Mouse (Mus musculus) T-helper 2 cell (primary cell): ENCODE measurements around the gene Fxyd5.

ENCODE experiments used
- in situ Hi-C: fragments of 300-600 bp; cut with MboI, MseI; formaldehyde crosslinking; loops from one replicate; pipeline ENCODE4 v1.15.1; 2025; ENCODE audit warnings: high pct_unique_total_duplicates

Gene Fxyd5

DNA sequence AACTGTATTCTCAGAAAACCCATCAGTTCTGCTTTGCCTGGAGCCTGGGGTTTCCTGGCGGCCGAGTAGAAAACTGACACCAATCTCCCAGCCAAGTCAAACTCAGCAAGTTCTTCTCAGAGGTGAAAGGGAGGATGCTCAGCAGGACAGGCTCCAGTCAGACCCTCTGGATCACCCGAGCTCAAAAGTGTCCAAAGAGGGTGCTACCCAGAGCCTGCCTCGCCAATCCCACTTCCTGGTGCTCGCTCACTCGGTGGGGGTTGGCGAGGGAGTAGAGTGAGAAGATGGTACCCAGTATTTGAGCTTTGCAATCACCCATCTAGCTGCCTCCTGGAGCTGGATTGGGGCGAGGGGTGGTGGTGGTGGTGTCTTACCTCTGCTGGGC lies 1.3 kb downstream of the Fxyd5 start:
- in situ Hi-C loops: no loop called here

DNA sequence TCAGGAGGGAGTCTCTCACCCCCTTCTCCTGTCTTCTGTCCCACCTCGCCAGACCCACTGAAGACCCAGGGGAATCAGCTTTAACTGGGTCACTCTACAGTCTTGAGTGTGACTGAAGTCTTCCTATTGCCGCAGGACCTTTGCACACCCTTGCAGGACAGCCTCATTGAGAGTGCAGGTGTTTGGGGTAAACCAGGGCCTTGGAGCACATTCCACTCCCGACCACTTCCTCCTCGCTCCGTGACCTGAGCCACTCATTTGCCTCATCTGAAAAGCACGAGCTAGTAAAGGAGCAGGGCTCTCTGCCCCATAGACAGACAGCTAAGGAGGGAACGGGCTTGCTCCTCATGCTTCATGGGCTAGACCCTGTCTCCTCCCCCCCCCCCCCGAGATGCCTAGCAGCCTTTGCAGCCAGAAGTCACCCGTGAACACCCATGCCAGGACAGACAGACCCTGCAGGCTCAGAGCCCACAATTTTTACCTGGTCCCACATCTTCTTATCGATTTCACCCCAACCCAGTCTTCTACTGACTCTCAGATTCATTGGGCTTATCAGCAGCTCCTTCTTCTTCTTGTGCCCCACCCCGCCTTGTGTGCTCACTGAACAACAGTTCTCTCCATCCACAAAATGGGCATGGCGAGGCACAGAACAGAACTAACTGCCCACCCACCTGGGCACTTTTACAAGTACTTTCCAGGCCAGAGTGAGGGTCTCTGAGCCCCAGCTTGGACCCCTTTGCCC lies 1.8 kb downstream of the Fxyd5 start:
- in situ Hi-C loops: no loop called here

DNA sequence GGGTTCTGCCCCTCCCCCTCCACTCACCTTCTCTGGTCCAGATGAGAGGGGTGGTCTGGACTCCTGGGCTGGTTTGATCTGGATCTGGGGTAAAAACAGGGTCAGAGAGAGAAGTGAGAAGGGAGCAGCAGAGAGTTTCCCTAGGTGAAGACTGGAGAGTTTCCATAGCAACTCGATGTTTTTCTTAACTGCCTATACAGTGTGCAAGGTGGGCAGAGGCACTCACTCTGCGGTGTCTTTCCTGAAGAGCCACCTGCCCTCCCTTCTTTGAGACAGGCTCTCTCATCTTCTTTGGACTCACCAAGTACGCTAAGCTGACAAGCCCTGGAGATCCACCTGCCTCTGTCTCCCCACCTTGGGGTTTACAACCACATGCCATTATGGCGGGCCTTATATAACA lies 3.3 kb downstream of the Fxyd5 start:
- in situ Hi-C loops: no loop called here

- in situ Hi-C loops: no loop called here
These were observed 4.6 kb downstream of the Fxyd5 start for GRCm38 (mm10) chr7:31037675-31038074.

DNA sequence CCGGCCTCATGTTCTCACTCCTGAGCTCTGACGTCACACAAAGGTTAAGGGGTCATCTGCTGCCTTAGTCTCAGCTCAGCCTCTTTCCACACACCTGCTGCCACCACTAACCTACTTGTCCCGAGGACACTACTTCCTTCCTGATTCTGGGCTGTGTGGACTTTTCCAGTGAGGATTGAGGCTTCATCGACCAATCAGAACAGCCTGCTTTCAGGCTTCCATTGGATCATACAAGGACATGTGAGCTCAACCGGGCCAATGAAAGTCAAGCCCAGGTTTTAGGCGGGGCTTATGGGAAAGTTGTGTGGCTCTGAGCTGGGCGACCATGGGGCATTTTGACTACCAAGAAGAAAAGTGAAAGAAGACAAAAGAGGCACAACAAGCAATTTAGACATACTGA lies 5.4 kb downstream of the Fxyd5 start:
- in situ Hi-C loops: no loop called here

- in situ Hi-C loops: no loop called here
These were observed 7.0 kb downstream of the Fxyd5 start for GRCm38 (mm10) chr7:31035291-31035690.

GRCm38 (mm10) chr7:31034789-31035188 lies 7.5 kb downstream of the Fxyd5 start:
- in situ Hi-C loops: no loop called here

DNA sequence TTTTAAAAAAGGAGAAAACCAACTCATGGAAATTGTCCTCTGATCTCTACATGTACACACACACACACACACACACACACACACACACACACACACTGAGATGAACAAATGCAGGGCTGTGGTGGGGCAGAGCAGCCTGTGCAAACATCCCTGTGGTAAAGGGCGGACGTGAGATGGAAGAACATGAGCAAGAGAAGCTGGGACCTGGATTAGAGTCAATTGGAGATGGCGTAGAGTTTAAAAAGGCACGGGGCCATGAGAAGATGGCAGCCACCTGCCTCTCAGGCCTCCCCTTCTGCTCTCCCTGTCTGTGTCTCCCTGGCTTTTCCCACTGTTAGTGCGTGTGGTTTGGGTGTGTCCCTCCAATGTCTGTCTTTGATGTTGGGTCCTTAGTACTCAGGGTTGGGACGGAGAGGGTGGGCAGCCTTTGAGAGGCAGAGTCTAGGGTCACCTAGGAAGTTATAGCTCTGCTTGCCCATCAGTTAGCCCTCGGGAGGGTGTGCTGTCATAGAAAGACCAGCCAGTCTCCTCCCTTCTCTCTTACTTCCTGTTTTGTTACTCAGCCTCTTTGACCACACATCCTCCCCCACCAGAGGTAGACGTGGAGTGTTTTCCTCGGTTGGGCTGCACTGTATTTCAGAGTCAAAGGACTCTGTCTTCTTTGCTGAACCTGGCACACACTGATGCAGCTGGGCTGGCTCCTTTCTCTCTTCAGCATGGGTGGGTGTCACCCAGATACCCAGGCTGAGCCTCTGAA lies 8.7 kb downstream of the Fxyd5 start:
- in situ Hi-C loops: no loop called here

GRCm38 (mm10) chr7:31031731-31032130 lies 10.6 kb downstream of the Fxyd5 start:
- in situ Hi-C loops: no loop called here

DNA sequence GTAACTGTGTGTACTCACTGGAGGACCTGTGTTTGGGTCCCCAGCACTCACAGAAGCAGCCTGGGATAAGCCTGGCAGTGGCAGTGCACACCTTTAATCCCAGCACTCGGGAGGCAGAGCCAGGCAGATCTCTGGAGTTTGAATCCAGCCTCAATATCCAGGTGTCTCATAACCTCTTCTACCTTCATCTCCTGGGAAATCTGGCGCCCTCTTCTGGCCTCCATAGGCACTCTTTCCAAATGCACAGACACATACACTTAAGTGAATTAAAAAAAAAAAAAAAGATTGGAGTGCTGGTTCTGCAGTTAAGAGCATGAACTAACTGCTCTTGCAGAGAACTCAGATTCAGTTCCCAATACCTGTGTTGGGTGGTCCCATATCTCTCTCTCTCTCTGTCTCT lies 11.6 kb downstream of the Fxyd5 start:
- in situ Hi-C loops: no loop called here

GRCm38 (mm10) chr7:31028609-31029008 lies 13.7 kb downstream of the Fxyd5 start:
- in situ Hi-C loops: no loop called here

GRCm38 (mm10) chr7:31017104-31017901 lies 25.0 kb downstream of the Fxyd5 start:
- in situ Hi-C loops: no loop called here

DNA sequence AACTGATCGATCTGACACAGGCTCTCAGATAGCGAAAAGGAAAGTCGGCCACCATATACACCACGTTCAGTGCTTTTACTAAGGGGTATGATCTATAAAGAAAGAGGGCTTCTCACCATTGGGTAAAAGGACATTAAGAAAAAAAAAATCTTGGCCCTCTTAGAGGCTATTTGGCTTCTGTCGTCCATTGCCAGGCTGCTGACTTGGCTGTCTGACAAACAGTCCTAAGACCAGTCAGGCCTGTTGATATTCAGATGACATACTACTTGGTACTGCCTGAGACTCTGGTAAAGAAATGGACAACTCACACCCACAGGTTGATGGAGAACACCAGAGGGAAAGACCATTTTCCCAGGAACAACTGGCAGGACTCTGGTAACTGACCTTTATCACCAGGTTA lies 29.3 kb downstream of the Fxyd5 start:
- in situ Hi-C loops: no loop called here

GRCm38 (mm10) chr7:31008889-31009288 lies 33.4 kb downstream of the Fxyd5 start:
- in situ Hi-C loops: no loop called here

GRCm38 (mm10) chr7:31008175-31008574 lies 34.1 kb downstream of the Fxyd5 start:
- in situ Hi-C loops: no loop called here

- in situ Hi-C loops: no loop called here
These were observed 34.5 kb downstream of the Fxyd5 start for GRCm38 (mm10) chr7:31007775-31008174.

DNA sequence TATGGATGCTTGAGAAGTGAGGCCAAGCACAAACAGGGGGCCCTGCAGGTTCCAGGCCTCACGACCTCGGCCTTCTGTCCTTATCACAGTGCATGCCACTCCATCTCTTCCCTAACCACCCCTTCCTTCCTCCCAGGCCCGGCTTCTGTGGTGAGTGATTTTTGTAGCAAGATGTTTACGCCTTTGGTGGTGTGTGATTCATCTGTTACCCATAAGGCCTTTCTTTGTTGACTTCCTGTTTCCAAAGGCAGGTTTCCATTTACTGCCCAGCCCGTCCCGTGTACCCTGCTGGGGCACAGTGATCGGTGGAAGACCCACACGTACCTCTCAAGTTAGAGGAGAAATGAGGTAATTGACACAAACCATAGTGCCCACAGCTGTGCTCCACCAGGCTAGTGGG lies 39.6 kb downstream of the Fxyd5 start:
- in situ Hi-C loops: no loop called here

- in situ Hi-C loops: no loop called here
These were observed 41.7 kb downstream of the Fxyd5 start for GRCm38 (mm10) chr7:31000505-31001020.

- in situ Hi-C loops: no loop called here
These were observed 45.8 kb downstream of the Fxyd5 start for GRCm38 (mm10) chr7:30996491-30996890.

GRCm38 (mm10) chr7:30993986-30994385 lies 48.3 kb downstream of the Fxyd5 start:
- in situ Hi-C loops: no loop called here

GRCm38 (mm10) chr7:30992148-30992547 lies 50.1 kb downstream of the Fxyd5 start:
- in situ Hi-C loops: no loop called here

DNA sequence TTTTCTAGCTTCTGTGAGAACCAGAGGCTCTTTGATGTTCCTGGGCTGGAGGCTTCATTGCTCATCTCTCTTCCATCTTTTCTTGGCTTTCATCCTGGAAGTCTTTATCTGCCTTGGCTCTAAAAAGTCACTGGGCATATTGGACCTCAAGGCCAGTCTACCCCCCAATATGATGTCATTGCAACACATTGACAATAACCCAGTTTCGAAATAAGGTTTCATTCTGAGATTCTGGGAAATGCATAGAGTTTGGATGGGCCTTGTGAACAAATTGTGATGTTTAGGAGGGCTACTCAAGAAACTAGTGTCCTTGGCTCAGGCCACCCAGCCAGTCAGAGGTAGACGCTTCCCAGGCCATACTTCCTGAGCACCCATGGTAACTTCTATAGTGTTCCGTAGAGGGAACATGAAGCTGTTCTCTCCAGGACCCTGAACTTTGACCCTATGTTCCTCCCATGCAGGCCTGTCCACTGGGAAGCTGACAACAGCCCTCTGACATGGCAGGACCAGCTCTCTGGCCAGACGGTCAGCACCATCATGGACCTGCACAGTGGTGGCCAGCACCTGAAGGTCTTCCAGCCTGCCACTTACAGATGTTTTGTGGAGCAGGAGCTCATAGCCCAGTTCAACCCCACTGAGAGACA lies 53.6 kb downstream of the Fxyd5 start:
- in situ Hi-C loops: no loop called here
